Mouse (Mus musculus) heart, adult 11 months (tissue): ENCODE measurements around the gene Syt15.
"Not testable (repeated sequence)": the region's sequence is repeated elsewhere in the genome, so short reads cannot be mapped to it uniquely, and the experiment has no call there.

Experiments used
- DNase-seq: peaks from one replicate; pipeline ENCODE4 v3.0.0; 2022

Gene Syt15

GRCm38 (mm10) chr14:34228830-34229506, 9.6 kb downstream of the Syt15 start:
- peak; percentile 68 for DNase-seq

GRCm38 (mm10) chr14:34232340-34232739, 12.9 kb downstream of the Syt15 start:
- DNase-seq: peak; percentile 35

- peak; percentile 83 for DNase-seq
These were observed 13.7 kb downstream of the Syt15 start for GRCm38 (mm10) chr14:34232866-34233680.

GRCm38 (mm10) chr14:34233846-34234245, 14.5 kb downstream of the Syt15 start:
- peak; percentile 75 for DNase-seq

GRCm38 (mm10) chr14:34234630-34235380, 15.4 kb downstream of the Syt15 start:
- peak; percentile 98 for DNase-seq

GRCm38 (mm10) chr14:34240263-34240662, 20.9 kb downstream of the Syt15 start:
- peak; percentile 64 for DNase-seq

- no peak for DNase-seq
These were observed 21.3 kb downstream of the Syt15 start for GRCm38 (mm10) chr14:34240676-34241075.

- DNase-seq: peak; percentile 67
These were observed 33.2 kb downstream of the Syt15 start for GRCm38 (mm10) chr14:34252470-34253145.

GRCm38 (mm10) chr14:34253261-34253660, 33.9 kb downstream of the Syt15 start:
- peak; percentile 96 for DNase-seq

- not testable (repeated sequence) for DNase-seq
These were observed 39.1 kb downstream of the Syt15 start for GRCm38 (mm10) chr14:34258525-34258924.

GRCm38 (mm10) chr14:34268046-34268445, 48.7 kb downstream of the Syt15 start:
- no peak for DNase-seq

GRCm38 (mm10) chr14:34273280-34273679, 53.9 kb downstream of the Syt15 start:
- no peak for DNase-seq

GRCm38 (mm10) chr14:34274141-34274540, 54.7 kb downstream of the Syt15 start:
- DNase-seq: no peak

GRCm38 (mm10) chr14:34275225-34275624, 55.8 kb downstream of the Syt15 start:
- no peak for DNase-seq

- no peak for DNase-seq
These were observed 60.3 kb downstream of the Syt15 start for GRCm38 (mm10) chr14:34279726-34280125.
